In genomic region chr17:83034914-83035573, GRCm38 (mm10) we compare ENCODE assay signal across 9 mouse cellular contexts.
DNase-seq lines count a peak whose midpoint lies in the region; ATAC-seq lines count a peak whose summit lies in the region.
"Had no signal": no experiment of that assay in that cellular context is flagged by ENCODE, and none has a peak within 500 bp of the region (broad histone marks: within the 10 kb centered on the region; RNA-seq: fewer than 3 reads in every experiment).

No protein-coding gene starts in this region.

- H3K9ac ChIP-seq in stomach, embryonic 14.5 days (replicated peaks; ENCODE audit: low read depth, low read length): no peak overlapping the region
- H3K9ac ChIP-seq: limb, embryonic 12.5 days had no signal

- H3K27me3 ChIP-seq in stomach, embryonic 14.5 days (ENCODE audit: control insufficient read depth, insufficient read depth, low read length): no peaks in the 10 kb centered on the region

- no peaks in the 10 kb centered on the region for H3K36me3 ChIP-seq in stomach, embryonic 14.5 days (ENCODE audit: control insufficient read depth, insufficient read depth, low read length)
- H3K36me3 ChIP-seq: limb, embryonic 12.5 days had no signal

- WGBS in stomach, embryonic 14.5 days: 41% methylated on average over 6 of the region's 6 CpGs

- no peak for ATAC-seq in stomach, embryonic 14.5 days (ENCODE audit: insufficient number of reproducible peaks, insufficient read depth, low FRiP score, low read depth)

- peak; percentile 17 for DNase-seq in gastrocnemius, adult 18-20 months (ENCODE audit: low spot score)
- DNase-seq in gastrocnemius, postnatal 10 days: no peak
- peak; percentile 24 for DNase-seq in ovary, postnatal 14 days (ENCODE audit: low spot score)
- DNase-seq in ovary, adult 18-20 months (ENCODE audit: low spot score): no peak
- DNase-seq in kidney, postnatal 14 days: peak; percentile 70
- no peak for DNase-seq in ovary, postnatal 10 days (ENCODE audit: low spot score)
- no peak for DNase-seq in thymus, postnatal 10 days (ENCODE audit: low spot score in 2 of 2)

- no peaks in the 10 kb centered on the region for H3K9me3 ChIP-seq in stomach, embryonic 14.5 days (ENCODE audit: control insufficient read depth, low read depth, low read length)
- H3K9me3 ChIP-seq: limb, embryonic 12.5 days had no signal

- H3K4me3 ChIP-seq in stomach, embryonic 14.5 days (ENCODE audit: low read depth, low read length): no peak overlapping the region
- H3K4me3 ChIP-seq: limb, embryonic 12.5 days had no signal

- H3K27ac ChIP-seq in stomach, embryonic 14.5 days (ENCODE audit: low read length): peak overlapping the region; percentile 76; the same call in 1 of the 2 replicates
- H3K27ac ChIP-seq: limb, embryonic 12.5 days had no signal

- H3K4me1 ChIP-seq in stomach, embryonic 14.5 days (ENCODE audit: control insufficient read depth, insufficient read depth, low read length): peaks cover 7% of the 10 kb centered on the region
- H3K4me1 ChIP-seq: limb, embryonic 12.5 days had no signal

- H3K4me2 ChIP-seq in stomach, embryonic 14.5 days (replicated peaks; ENCODE audit: low read depth, low read length): no peak overlapping the region
- H3K4me2 ChIP-seq: limb, embryonic 12.5 days had no signal

Comparison
In these comparisons a context has a peak if more than half of its experiments do, and no peak if none do; other contexts are left out.
1. DNase-seq: peak in gastrocnemius, adult 18-20 months (single experiment), ovary, postnatal 14 days (single experiment) and kidney, postnatal 14 days (single experiment); none in gastrocnemius, postnatal 10 days (single experiment), ovary, adult 18-20 months (single experiment), ovary, postnatal 10 days (single experiment) and thymus, postnatal 10 days (0 of 2).